Mouse (Mus musculus): ENCODE data around the gene Olfr1377. TPM values are rescaled to one million over a fixed set of nuclear protein-coding genes. Genes with fewer than 3 reads are reported as not detected.

Gene Olfr1377
- total RNA-seq, 2 experiments from 2014 or later: not detected

Other genes starting within 250 kb of the Olfr1377 start
- gene Zfp354c, start 154.2 kb upstream of the Olfr1377 start, total RNA-seq (2021): 10 to 100 TPM; 48.0 to 48.2 TPM
- 1 to 10 TPM; 3.0 to 3.4 TPM for gene Zfp879, start 140.4 kb upstream of the Olfr1377 start, total RNA-seq (2021)
- gene Grm6, start 131.3 kb upstream of the Olfr1377 start, total RNA-seq (2021): not detected
- gene Zfp454, start 94.3 kb upstream of the Olfr1377 start, total RNA-seq (2021): 1 to 10 TPM; 6.1 to 6.2 TPM
- gene Zfp2, start 65.8 kb upstream of the Olfr1377 start, total RNA-seq (2021): 10 to 100 TPM; 17.2 to 19.7 TPM
- 1 to 10 TPM; 5.4 to 7.2 TPM for gene Zfp354b, start 50.3 kb upstream of the Olfr1377 start, total RNA-seq (2021)
- gene 4933414I15Rik, start 38.2 kb upstream of the Olfr1377 start, total RNA-seq (2021): not detected
- gene Prop1, start 28.2 kb upstream of the Olfr1377 start, total RNA-seq (2021): not detected
- not detected for gene Olfr1378, start 15.4 kb upstream of the Olfr1377 start, total RNA-seq (2021)
- gene Olfr51, start 21.6 kb downstream of the Olfr1377 start, total RNA-seq (2021): not detected
- gene Olfr54, start 32.3 kb downstream of the Olfr1377 start, total RNA-seq (2021): not detected
- gene Olfr1375, start 66.1 kb downstream of the Olfr1377 start, total RNA-seq (2021): not detected
- 1 to 10 TPM; 8.7 to 8.8 TPM for gene Zfp354a, start 77.3 kb downstream of the Olfr1377 start, total RNA-seq (2021)
- not detected for gene Gm12569, start 238.5 kb downstream of the Olfr1377 start, total RNA-seq (2021)

All from layer of hippocampus, postnatal 25 days (tissue).